ENCODE assay signal across 13 mouse cellular contexts in genomic region chr10:17511779-17512335, GRCm38 (mm10).
DNase-seq lines count a peak whose midpoint lies in the region; ATAC-seq and TF ChIP-seq lines count a peak whose summit lies in the region.
"Had no signal": no experiment of that assay in that cellular context is flagged by ENCODE, and none has a peak within 500 bp of the region (broad histone marks: within the 10 kb centered on the region; RNA-seq: fewer than 3 reads in every experiment).

No protein-coding gene starts in this region.

- no peaks in the 10 kb centered on the region for H3K27me3 ChIP-seq in testis, adult 2 months (ENCODE audit: control insufficient read depth, insufficient read depth, low read length)
- H3K27me3 ChIP-seq in liver, embryonic 12.5 days (replicated peaks) = no peaks in the 10 kb centered on the region
- H3K27me3 ChIP-seq: embryonic facial prominence, embryonic 12.5 days; liver, embryonic 13.5 days; midbrain, embryonic 13.5 days; stomach, embryonic 15.5 days had no signal

- TF ChIP-seq POLR2A in testis, adult 2 months (IDR thresholded peaks at IDR 0.05; ENCODE audit: control insufficient read depth, low read depth, low read length) = no peak

- no peak for TF ChIP-seq CTCF in testis, adult 2 months (IDR thresholded peaks at IDR 0.05; ENCODE audit: control insufficient read depth, insufficient read depth, insufficient replicate concordance, low read depth, low read length)

- DNase-seq in frontal cortex, postnatal 10 days (ENCODE audit: low spot score in 2 of 2) = no peak
- DNase-seq in testis, postnatal 10 days (ENCODE audit: low spot score) = no peak
- peak; percentile 28 to 49 for DNase-seq in kidney, postnatal 25 days
- no peak for DNase-seq in left cerebral cortex, adult 9 months (ENCODE audit: low spot score in 2 of 2)
- DNase-seq: heart, adult 18-20 months; liver, embryonic 13.5 days had no signal

- no peak overlapping the region; the same call in 1 of the 2 replicates for H3K4me3 ChIP-seq in testis, adult 2 months (ENCODE audit: control insufficient read depth, low read depth, low read length)
- no peak overlapping the region for H3K4me3 ChIP-seq in liver, embryonic 12.5 days
- H3K4me3 ChIP-seq: embryonic facial prominence, embryonic 12.5 days; liver, embryonic 13.5 days; midbrain, embryonic 13.5 days; stomach, embryonic 15.5 days had no signal

- WGBS in liver, embryonic 12.5 days (ENCODE audit: insufficient replicate concordance) = 63% methylated on average over 12 of the region's 12 CpGs

- H3K4me2 ChIP-seq in liver, embryonic 12.5 days = no peak overlapping the region
- H3K4me2 ChIP-seq: embryonic facial prominence, embryonic 12.5 days; liver, embryonic 13.5 days; midbrain, embryonic 13.5 days; stomach, embryonic 15.5 days had no signal

- no peaks in the 10 kb centered on the region for H3K36me3 ChIP-seq in testis, adult 2 months (ENCODE audit: control insufficient read depth, insufficient read depth, low read length)
- H3K36me3 ChIP-seq in liver, embryonic 12.5 days = no peaks in the 10 kb centered on the region
- H3K36me3 ChIP-seq: embryonic facial prominence, embryonic 12.5 days; liver, embryonic 13.5 days; midbrain, embryonic 13.5 days; stomach, embryonic 15.5 days had no signal

- H3K27ac ChIP-seq in testis, adult 2 months (ENCODE audit: control insufficient read depth, insufficient read depth, low read depth, low read length) = peak overlapping the region; percentile 69
- H3K27ac ChIP-seq in liver, embryonic 12.5 days = no peak overlapping the region
- H3K27ac ChIP-seq: embryonic facial prominence, embryonic 12.5 days; liver, embryonic 13.5 days; midbrain, embryonic 13.5 days; stomach, embryonic 15.5 days had no signal

- peaks cover 2% of the 10 kb centered on the region for H3K4me1 ChIP-seq in testis, adult 2 months (ENCODE audit: control insufficient read depth, insufficient read depth, low read length)
- no peaks in the 10 kb centered on the region; the same call in 1 of the 2 replicates for H3K4me1 ChIP-seq in liver, embryonic 12.5 days
- H3K4me1 ChIP-seq: embryonic facial prominence, embryonic 12.5 days; liver, embryonic 13.5 days; midbrain, embryonic 13.5 days; stomach, embryonic 15.5 days had no signal

- peak; percentile 41; the same call in 1 of the 2 replicates for ATAC-seq in frontal cortex, adult (ENCODE audit: low TSS enrichment)
- no peak for ATAC-seq in inflammation-experienced regulatory T-cells, adult 6 months
- ATAC-seq in liver, embryonic 12.5 days = no peak
- ATAC-seq: midbrain, embryonic 13.5 days had no signal

- H3K9me3 ChIP-seq in liver, embryonic 12.5 days (replicated peaks) = no peaks in the 10 kb centered on the region
- H3K9me3 ChIP-seq: embryonic facial prominence, embryonic 12.5 days; liver, embryonic 13.5 days; midbrain, embryonic 13.5 days; stomach, embryonic 15.5 days had no signal

- H3K9ac ChIP-seq in liver, embryonic 12.5 days = no peak overlapping the region
- H3K9ac ChIP-seq: embryonic facial prominence, embryonic 12.5 days; liver, embryonic 13.5 days; midbrain, embryonic 13.5 days; stomach, embryonic 15.5 days had no signal

Comparison
In these comparisons a context has a peak if more than half of its experiments do, and no peak if none do; other contexts are left out.
1. DNase-seq: peak in kidney, postnatal 25 days (2 of 2); none in frontal cortex, postnatal 10 days (0 of 2), testis, postnatal 10 days (single experiment) and left cerebral cortex, adult 9 months (0 of 2).